Mouse (Mus musculus): Measurements from ENCODE around the gene Usp2. TPM values are rescaled to one million over a fixed set of nuclear protein-coding genes. Genes with fewer than 3 reads are reported as not detected.

The Usp2 gene
- polyA plus RNA-seq, 1 experiment from 2014 or later: 13.3 TPM

DNA sequence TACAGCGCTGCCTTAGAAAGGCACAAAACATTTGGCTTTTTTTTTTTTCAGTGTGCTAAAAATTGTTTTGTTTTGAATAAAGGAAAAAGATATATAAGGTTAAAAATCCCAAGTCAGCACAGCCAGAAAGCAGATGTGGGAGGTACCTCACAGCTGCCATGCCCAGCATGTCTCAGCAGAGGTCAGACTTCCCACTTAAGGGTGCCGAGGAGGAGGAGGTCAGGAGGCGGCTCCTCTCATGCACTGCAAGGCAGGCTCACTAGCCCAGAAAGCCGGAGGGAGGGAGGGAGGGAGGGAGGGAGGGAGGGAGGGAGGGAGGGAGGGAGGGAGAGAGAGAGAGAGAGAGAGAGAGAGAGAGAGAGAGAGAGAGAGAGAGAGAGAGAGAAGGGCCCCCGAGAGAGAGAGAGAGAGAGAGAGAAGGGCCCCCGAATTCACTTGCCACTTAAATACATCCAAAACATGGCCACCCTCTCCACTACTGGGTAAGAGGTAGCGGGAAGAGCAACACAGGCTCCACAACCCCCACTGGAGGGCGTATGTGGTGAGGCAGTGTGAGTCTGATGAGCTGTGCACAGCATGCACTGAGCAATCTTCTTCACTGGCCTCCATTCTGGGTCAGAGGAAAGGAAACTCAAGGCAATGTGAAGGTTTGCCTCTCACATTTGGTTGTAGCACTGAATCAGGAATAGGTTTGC lies 77.3 kb downstream of the Usp2 start:
- Histone ChIP-seq H3K4me3 (replicated peaks) (no peak overlapping the region), H3K9me3 (replicated peaks) (no peaks in the 10 kb centered on the region), H3K4me1 (no peaks in the 10 kb centered on the region), H3K4me2 (no peak overlapping the region), H3K27me3 (replicated peaks) (no peaks in the 10 kb centered on the region), H3K27ac (replicated peaks) (no peak overlapping the region), H3K9ac (replicated peaks) (no peak overlapping the region), H3K36me3 (peaks cover 32% of the 10 kb centered on the region)
- ATAC-seq (ENCODE audit: low FRiP score): no peak
- 45% methylated on average over 6 of the region's 8 CpGs for WGBS

DNA sequence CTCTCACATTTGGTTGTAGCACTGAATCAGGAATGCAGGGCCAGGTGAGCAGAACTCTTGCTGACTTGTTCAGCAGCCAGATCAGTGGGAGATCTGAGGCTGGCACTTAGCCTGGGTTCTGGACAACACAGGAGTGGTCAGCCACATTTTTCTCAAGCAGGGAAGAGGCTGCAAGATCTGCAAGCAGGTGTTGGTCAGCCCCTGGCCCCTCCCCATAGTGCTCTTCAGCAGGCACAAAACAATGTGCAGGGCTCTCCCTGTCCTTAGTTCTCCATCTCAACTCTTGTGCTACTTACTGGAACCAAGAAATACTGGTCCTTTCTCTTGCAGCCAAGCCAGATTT lies 77.9 kb downstream of the Usp2 start:
- Histone ChIP-seq H3K27me3 (replicated peaks) (no peaks in the 10 kb centered on the region), H3K4me2 (no peak overlapping the region), H3K36me3 (peaks cover 37% of the 10 kb centered on the region), H3K9me3 (replicated peaks) (no peaks in the 10 kb centered on the region), H3K4me3 (replicated peaks) (no peak overlapping the region), H3K4me1 (no peaks in the 10 kb centered on the region), H3K9ac (replicated peaks) (no peak overlapping the region), H3K27ac (replicated peaks) (no peak overlapping the region)
- ATAC-seq (ENCODE audit: low FRiP score): no peak

Other genes starting within 250 kb of the Usp2 start
- 13.0 and 26.6 TPM in 2 replicates for gene Thy1, start 23.6 kb upstream of the Usp2 start, polyA plus RNA-seq (2015; fragmentation: Nextera tagmentation; extraction: Ambion mirVana)
- 0.08 and 0.28 TPM in 2 replicates for gene Mfrp, start 34.7 kb downstream of the Usp2 start, polyA plus RNA-seq (2015; fragmentation: Nextera tagmentation; extraction: Ambion mirVana)
- gene C1qtnf5, start 40.2 kb downstream of the Usp2 start, polyA plus RNA-seq (2015; fragmentation: Nextera tagmentation; extraction: Ambion mirVana): 5.8 and 9.3 TPM in 2 replicates
- 0.15 and 0.58 TPM in 2 replicates for gene Gm49380, start 46.5 kb downstream of the Usp2 start, polyA plus RNA-seq (2015; fragmentation: Nextera tagmentation; extraction: Ambion mirVana)
- gene Rnf26, start 46.5 kb downstream of the Usp2 start, polyA plus RNA-seq (2015; fragmentation: Nextera tagmentation; extraction: Ambion mirVana): 33.7 and 42.5 TPM in 2 replicates
- gene Mcam, start 67.4 kb downstream of the Usp2 start, polyA plus RNA-seq (2015; fragmentation: Nextera tagmentation; extraction: Ambion mirVana): 17.3 and 22.6 TPM in 2 replicates
- 18.2 and 20.2 TPM in 2 replicates for gene Cbl, start 167.0 kb downstream of the Usp2 start, polyA plus RNA-seq (2015; fragmentation: Nextera tagmentation; extraction: Ambion mirVana)
- gene Ccdc153, start 173.7 kb downstream of the Usp2 start, polyA plus RNA-seq (2015; fragmentation: Nextera tagmentation; extraction: Ambion mirVana): not detected in 2 replicates
- gene Pdzd3, start 184.4 kb downstream of the Usp2 start, polyA plus RNA-seq (2015; fragmentation: Nextera tagmentation; extraction: Ambion mirVana): 0.61 and 0.65 TPM in 2 replicates
- 4.5 and 5.3 TPM in 2 replicates for gene Nlrx1, start 201.6 kb downstream of the Usp2 start, polyA plus RNA-seq (2015; fragmentation: Nextera tagmentation; extraction: Ambion mirVana)
- gene Abcg4, start 221.6 kb downstream of the Usp2 start, polyA plus RNA-seq (2015; fragmentation: Nextera tagmentation; extraction: Ambion mirVana): 26.8 and 30.3 TPM in 2 replicates
- 28.0 and 28.2 TPM in 2 replicates for gene Hinfp, start 238.7 kb downstream of the Usp2 start, polyA plus RNA-seq (2015; fragmentation: Nextera tagmentation; extraction: Ambion mirVana)